Mouse (Mus musculus) hematopoietic stem cell, adult 5-6 weeks (primary cell): ENCODE data around the gene Higd1b. TPM values are rescaled to one million over a fixed set of nuclear protein-coding genes. Genes with fewer than 3 reads are reported as not detected.

Experiments used
- ATAC-seq, 2 experiments: fragments of 125-278 bp in 1 of 2; replicated peaks in 1 of 2; 2 replicates each; pipeline ENCODE4 v1.8.0; 2016 to 2017; ENCODE audit warnings: inconsistent platforms in 2 of 2, mild to moderate bottlenecking in 2 of 2, moderate number of reproducible peaks in 2 of 2, low read depth in 1 of 2, moderate TSS enrichment in 1 of 2; ENCODE audit not compliant: low FRiP score in 2 of 2, poor library complexity in 2 of 2, severe bottlenecking in 2 of 2, insufficient read depth in 1 of 2, low TSS enrichment in 1 of 2
- total RNA-seq: library from RNA; stranded (forward); fragments of 172-1452, 232-1000 nt; gene quantifications from 2 replicates; pipeline ENCODE4 v1.2.3, GENCODE M21; 2017

The Higd1b gene
- total RNA-seq, 1 experiment from 2014 or later = not detected

GRCm38 (mm10) chr11:102884616-102885219 is 49.1 kb downstream of the Higd1b start, which contains the start of gene Fam187a:
Fam187a (plus strand) TSS chr11:102885169.
- no peak for ATAC-seq

GRCm38 (mm10) chr11:102887433-102887832 is 51.8 kb downstream of the Higd1b start:
- no peak for ATAC-seq

Other genes starting within 250 kb of the Higd1b start
- gene Fzd2, start 231.5 kb upstream of the Higd1b start, total RNA-seq = 0.19 TPM in 1 of 2 replicates, not detected in the other
- not detected in 2 replicates for gene Meioc, start 172.1 kb upstream of the Higd1b start, total RNA-seq
- gene Ccdc43, start 138.1 kb upstream of the Higd1b start, total RNA-seq = 46.5 and 51.1 TPM in 2 replicates
- gene Adam11, start 74.4 kb upstream of the Higd1b start, total RNA-seq = 3.5 and 4.1 TPM in 2 replicates
- 0.31 TPM in 1 of 2 replicates, not detected in the other for gene Gjc1, start 16.1 kb upstream of the Higd1b start, total RNA-seq
- gene Eftud2, start 45.1 kb downstream of the Higd1b start, total RNA-seq = 116 and 122 TPM in 2 replicates
- gene Ccdc103, start 45.4 kb downstream of the Higd1b start, total RNA-seq = 1.5 TPM in 1 of 2 replicates, not detected in the other
- not detected in 2 replicates for gene Fam187a, start 49.3 kb downstream of the Higd1b start, total RNA-seq
- gene Gfap, start 65.1 kb downstream of the Higd1b start, total RNA-seq = 0.55 TPM in 1 of 2 replicates, not detected in the other
- 18.7 and 19.4 TPM in 2 replicates for gene Kif18b, start 89.3 kb downstream of the Higd1b start, total RNA-seq
- gene C1ql1, start 110.8 kb downstream of the Higd1b start, total RNA-seq = not detected in 2 replicates
- gene Nmt1, start 192.3 kb downstream of the Higd1b start, total RNA-seq = 26.8 and 33.6 TPM in 2 replicates
- 18.0 and 21.1 TPM in 2 replicates for gene Dcakd, start 192.5 kb downstream of the Higd1b start, total RNA-seq